Mouse (Mus musculus): ENCODE data around the gene Ikzf3.

Gene Ikzf3

DNA sequence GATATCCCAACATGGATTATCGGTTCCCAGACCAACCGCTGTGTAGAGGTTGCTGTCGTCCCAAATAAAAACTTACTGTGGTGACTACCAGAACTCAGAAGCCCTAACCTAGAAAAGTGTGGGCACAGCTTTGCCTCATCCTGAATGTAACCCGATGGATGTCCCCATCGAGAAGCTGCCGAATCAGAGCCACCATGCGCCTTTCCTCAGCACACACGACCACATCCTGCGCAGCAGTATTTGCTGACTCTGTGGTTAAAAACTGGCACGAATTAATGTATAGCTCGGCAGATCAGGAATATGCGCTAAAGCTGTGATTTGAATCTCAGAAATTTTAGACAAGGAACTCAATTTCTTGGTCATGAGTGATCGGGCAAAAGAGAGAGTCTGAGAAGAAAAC, 33.0 kb downstream of the Ikzf3 start:
- DNase-seq (ENCODE audit: low spot score in 2 of 2): no peak

DNA sequence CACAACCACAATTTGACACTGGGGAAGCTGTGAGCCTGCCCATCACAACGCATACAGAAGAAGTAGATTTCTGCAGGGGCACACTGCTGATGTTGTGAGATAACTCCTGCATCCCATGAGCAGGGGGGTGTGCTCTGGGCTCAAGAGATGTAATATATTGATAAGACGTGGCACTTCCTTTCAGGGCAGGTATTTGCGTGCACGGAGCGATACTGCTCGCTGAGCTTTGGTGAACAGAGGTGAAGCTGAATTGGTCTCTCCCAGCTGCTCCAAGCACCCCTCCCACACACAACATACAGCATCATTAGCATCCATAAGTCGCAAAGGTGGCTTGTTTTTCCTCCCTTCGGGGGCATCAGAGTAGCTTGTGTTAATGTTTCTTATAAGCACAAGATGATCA, 35.7 kb downstream of the Ikzf3 start:
- no peak for DNase-seq (ENCODE audit: low spot score in 2 of 2)

DNA sequence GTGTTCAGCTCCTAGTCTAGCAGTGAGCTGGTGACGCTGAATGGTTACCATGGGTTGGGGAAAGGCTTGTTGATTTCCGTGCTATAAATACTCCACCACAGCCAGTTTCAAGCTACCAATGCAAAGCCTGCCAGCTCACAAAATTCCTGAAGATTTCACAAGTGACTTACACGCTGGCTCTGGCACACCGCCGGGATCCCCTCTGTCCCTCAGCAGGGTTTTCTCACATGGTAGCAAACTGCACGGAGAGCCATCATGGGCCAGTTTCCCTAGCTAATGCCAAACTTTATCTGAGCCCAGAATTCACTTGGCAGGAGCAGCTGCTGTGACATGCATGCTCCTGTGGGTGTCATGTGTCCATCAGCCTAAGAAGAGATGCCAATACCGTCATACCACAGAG, 36.4 kb downstream of the Ikzf3 start:
- no peak for DNase-seq (ENCODE audit: low spot score in 2 of 2)

DNA sequence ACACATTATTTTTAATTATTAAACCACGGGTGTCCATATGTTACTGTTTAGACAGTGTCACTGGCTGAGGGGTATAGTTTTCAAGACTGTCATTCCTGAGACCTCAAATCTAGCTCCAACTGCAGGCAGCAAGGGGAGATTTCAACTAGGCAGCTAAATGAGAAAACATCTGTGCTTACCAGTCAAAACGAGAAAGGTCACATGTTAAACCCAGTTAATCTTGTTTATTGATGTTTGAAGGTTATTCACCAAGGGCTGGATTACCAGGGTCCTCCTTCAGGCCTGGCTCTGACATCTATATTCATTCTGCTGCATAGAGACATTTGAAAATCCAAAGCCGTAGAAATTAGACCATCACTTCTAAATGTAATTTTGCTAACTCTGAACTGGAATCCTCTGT, 40.9 kb downstream of the Ikzf3 start:
- DNase-seq (ENCODE audit: low spot score in 2 of 2): no peak

DNA sequence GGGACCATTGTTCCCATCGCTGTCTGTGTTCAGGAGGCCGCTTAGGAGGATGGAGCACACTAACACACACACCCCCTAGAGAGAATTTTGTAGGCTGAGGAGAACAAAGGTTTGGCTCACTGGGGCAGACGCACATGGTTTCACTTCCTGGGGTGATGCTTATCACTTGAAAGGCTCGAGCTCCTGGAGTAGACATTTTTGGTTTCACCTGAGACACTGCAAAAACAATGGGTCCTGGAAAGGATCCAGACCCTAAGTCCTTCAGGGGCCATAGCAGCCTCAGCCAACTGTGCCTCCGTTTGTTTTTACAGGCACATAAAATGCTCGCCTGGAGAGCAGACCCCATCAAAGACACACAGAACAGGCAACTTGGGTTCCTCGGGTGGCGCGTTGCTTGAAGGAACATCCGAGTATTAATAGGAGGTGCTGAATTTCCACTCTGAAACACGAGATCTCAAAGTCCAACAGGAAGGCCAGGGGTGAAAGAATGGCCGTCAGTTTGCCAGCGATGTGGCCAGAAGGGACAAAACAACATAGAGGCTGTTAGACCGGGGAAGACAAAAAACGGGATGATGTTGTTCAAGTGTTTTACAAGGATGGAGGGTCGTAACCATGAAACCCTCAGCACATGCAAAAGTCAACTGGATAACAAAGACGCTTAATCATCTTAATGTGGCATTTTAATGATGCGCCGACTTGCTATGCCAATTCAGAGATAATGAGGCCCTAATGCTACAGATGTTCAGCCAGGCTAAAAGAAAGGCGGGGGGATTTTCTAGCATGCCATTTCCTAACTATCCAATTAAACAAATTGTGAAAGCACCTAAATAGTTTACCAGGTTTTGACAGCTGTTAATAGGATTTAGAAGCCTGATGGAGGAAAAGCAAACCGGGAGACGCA, 48.2 kb downstream of the Ikzf3 start:
- DNase-seq (ENCODE audit: low spot score in 2 of 2): no peak

DNA sequence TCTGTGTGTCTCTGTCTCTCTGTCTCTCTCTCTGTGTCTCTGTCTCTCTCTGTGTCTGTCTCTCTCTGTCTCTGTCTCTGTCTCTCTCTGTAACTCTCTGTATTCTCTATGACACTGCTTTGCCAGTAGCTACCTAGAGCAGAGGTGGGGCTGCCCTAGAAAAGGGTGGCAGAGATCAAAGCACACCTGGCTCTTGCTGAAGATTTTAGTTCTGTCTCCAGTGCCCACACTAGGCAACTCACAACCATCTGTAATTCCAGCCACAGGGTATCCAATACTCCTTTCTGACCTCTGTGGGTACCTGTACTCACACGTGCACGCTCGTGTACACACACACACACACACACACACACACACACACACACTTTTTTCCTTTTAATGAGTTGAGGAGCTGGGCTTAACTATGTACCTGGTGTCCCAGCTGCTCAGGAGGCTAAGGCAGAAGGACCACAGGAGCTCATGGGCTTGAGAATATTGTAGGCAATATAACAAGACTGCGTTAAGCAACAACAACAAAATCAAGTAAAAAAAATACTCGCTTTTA, 50.6 kb downstream of the Ikzf3 start:
- DNase-seq (ENCODE audit: low spot score in 2 of 2): no peak

DNA sequence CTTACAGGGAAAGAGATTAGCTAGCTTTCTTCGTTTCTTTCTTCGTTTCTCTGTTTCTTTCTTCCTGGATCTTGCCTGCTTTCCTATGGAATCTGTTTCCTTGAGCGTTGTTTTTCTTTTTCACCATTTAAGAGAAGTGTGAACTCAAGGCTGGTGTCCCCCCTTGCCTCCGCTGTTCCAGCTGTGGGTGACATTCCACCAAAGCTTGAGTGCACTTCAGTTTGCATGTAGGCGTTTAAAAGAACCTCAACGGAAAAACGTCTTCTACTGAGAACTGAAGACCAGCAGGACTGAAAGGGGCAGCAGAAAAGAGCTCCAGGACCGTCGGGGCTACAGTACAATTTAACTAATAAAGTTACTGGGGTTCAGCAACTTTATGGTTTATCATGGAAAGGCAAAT, 52.4 kb downstream of the Ikzf3 start:
- DNase-seq (ENCODE audit: low spot score in 2 of 2): no peak

DNA sequence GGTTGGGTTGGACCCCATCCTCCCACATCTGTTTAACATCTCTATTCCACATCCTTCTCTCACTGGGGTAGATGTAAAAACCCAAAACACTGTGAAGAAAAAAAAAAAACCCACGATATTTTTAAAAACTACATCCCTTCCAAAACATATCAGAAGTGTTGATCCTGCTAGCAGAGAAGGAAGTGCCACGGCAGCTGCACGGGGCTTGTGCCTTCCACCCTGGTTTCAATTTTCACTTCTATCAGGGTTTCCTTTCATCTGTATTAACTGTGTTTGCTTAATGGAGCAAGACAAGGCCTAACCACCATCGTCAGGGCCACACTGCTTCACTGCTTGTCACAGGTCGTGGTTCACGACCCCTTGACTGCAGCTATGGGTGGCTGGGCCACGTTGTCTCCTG, 52.9 kb downstream of the Ikzf3 start:
- DNase-seq (ENCODE audit: low spot score in 2 of 2): no peak

DNA sequence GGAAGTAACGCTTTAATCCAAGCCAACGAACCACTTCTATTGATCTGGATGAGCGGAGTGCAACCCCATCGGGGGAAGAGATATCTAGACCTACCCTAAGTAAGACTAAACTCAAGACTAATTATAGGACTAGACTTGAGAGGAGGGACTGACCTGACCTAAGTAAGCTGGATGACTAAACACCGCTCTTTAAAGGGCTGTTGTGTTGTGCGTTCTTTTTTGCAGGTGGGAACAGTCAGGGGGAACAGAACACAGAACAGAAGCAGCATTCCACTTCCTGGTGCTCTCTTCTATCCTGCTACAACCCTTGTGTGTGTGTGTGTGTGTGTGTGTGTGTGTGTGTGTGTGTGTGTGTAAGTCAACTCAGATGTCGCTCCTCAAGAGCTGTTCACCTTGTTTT, 54.3 kb downstream of the Ikzf3 start:
- no peak for DNase-seq (ENCODE audit: low spot score in 2 of 2)

DNA sequence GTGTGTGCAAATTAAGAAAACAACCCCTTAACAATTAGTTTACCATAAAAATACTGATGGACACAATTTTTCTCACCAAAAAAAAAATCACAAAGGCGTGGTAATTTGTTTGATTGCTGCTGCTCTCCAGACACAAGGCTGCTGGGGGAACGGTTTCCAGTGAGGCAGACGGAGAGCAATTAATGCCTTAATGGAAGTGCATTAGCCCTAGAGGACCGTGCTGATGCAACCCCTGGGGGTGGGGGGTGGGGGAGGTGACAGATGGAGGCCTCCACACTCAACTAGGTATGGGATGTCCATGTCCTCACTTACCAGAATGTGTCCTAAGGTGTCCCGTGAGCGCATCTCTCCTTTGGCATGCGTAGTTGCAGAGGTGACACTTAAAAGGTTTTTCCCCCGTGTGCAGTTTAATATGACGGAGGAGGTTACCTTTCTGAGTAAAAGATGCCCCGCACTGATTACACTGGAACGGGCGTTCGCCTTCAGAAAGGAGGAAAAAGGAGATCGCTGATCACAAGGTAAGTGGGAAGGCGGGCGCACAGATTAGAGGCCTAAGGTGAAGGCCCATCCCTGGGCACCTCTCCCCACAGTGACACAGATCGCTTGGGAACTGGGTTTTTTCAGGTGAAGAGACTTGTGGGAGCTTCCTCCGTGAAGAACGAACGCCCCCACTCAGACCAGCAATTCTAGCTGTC, 57.1 kb downstream of the Ikzf3 start:
- no peak for DNase-seq (ENCODE audit: low spot score in 2 of 2)

DNA sequence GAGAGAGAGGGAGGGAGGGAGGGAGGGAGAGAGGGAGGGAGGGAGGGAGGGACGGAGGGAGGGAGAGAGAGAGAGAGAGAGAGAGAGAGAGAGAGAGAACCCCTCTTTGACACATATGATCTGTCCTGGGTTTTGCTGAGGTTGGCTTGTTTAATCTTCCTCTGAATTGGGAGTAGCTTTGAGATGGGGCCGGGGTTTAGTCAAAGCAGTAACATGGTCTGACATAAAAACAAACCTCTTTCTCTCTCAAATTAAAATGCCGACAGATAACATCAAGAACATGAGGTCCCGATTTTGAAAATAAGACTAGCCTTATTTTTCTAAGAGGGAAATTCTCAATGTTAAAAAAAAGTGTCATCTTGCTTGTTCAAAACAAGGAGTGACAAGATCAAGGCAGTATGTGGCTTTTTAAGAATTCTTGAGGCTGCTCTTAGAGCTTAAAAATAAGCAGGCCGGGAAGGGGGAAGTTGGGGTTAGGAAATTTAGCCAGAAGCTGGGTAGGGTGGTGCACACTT, 58.2 kb downstream of the Ikzf3 start:
- DNase-seq (ENCODE audit: low spot score in 2 of 2): no peak

DNA sequence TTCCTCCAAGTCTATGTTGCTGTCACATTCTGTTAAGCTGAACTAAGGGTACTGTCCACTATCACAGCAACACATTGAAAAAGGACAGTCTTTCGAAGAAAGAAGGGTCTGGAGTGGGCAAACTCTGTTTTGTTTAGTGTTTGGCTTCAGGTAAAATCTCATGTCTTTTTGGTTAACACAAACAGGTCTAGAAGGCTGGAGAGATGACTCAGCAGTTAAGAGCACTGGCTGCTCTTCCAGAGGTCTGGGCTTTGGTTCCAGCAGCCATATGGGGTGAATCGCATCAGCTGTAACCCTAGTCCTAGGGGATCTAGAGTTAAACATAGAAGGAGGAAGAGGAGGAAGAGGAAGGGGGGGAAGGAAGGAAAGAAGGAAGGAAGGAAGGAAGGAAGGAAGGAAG, 60.1 kb downstream of the Ikzf3 start:
- no peak for DNase-seq (ENCODE audit: low spot score in 2 of 2)

DNA sequence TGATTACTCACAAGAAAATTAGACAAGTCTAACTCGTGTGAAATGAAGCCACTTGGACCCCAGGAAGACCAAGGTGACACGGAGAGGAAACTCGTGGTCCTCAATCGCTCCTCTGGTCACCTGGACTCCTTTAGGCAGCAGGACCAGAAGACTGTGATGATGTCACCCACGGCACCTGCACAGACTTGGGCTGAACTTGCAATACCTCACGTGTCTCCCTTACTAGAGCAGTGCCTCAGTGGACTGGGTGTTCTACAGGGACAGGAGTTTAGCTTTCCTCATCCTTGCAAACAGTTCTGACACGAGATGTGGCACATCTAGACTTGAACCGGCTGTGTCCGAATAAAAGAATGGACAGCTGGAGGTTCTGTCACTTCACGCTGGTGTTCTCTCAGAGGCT, 63.8 kb downstream of the Ikzf3 start:
- DNase-seq (ENCODE audit: low spot score in 2 of 2): no peak

DNA sequence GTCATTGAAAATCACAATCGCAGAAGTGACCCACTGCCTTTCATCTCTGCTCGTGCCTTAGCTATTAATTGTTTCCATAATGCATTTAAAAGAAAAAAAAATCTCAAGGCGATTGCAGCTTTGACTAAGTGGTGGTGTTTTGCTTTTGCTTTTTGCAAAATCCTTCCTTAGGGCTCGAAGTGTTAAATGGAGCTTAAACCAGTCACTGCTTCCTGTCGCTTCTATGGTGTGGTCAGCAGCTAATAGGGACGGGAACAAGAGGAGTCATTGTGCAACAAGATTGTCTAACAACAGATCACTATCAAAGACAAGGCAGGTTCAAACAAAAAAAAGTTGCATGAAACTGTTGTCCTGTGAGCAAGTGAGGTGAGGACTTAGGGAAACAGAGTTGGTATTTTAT, 64.6 kb downstream of the Ikzf3 start:
- no peak for DNase-seq (ENCODE audit: low spot score in 2 of 2)

DNA sequence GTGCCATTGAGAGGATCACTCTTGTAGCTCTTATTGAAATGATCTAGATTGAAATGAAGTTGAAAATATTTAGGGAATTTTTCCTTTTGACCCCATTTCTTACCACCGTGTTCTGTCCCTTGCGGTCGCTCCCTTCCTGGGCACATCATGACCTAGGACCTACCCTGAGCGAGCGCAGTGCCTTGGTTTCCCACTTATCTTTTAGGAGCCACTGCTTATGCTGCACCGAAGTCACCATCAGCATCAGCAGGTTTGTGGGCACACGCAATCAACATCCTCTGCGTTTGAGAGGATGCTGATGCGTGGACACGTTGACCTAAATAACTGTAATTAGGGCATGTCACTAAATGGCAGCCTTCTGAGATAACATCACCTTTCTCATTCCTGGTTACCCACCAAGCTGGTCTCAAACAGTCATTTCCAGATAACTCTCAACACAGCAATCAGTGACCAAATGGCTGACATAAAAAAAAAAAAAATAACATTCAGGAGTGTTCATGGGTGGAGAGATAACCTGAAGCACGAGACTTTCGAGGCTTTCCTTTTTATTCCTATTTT, 65.8 kb downstream of the Ikzf3 start:
- no peak for DNase-seq (ENCODE audit: low spot score in 2 of 2)

DNA sequence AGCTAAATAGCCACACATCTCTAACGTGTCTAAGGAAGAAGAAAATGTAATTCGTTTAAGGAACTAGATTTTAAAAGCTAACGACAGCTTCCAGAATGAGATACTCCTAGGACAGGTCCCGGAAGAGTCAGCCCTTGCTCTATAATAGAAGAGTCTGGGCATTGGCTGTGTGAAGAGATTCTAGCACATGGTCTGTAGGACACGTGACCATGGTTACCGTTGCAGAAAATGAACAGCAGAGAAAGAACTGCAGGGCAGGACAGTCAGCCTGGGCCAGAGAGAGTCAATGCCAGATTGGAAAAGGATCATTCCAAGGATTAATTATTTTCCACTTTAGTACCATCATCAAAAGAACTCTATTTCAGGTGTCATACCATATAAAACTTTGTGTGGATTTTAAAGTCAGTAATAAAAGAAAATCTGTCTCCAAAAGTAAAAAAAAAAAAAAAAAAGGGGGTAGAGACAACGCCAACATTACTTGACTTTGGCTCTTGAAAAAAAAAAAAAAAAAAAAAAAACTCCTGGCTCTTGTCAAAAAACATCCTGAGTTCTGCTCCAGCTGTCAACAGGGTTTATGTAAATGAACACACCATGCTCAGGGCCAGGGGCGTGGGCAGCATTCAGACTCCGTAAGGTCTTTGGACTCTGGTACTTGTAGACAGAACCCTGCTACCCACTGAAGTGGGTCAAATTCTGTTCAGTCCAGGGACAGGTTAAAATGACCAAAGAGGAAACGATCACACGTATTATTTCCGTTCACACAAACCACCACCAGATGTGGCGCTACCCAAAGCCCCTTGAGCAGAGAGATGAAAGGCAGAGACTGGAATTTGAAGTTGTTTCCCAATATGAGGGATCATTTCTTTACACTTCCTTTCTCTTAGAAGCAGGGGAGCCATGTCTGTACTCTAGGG, 66.5 kb downstream of the Ikzf3 start:
- no peak for DNase-seq (ENCODE audit: low spot score in 2 of 2)

DNA sequence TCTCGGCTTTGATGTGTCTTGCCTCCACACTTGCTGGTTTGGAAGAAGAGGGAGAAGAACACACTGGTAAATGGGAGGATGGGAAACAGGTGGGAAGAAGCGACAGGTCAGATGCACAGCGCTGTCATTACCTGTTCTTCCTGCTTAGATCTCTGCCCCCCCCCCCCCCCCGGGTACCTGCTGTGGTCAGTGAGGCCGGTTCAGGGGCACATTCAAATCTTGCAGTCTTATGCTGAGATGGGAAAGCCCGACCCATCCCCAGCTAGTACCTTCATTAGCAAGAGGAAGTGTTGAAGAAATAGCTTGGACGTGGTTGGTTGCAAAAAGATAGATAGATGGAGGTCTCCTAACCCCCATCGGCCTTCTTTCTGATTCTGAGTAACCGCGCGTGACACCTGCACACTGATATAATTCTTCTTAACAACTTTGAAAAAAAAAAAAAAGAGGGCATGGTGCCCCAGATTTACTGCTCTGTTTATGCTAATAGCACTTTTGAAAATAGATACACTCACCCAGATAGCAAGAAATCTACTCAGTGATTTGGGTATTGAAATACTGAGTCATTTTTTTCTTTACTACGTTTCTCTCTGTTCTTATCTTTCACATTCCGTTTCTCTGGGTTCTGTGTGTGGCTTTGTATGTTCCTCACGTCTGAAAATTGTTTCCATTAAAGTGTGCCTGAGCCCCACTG, 68.7 kb downstream of the Ikzf3 start:
- DNase-seq (ENCODE audit: low spot score in 2 of 2): no peak

DNA sequence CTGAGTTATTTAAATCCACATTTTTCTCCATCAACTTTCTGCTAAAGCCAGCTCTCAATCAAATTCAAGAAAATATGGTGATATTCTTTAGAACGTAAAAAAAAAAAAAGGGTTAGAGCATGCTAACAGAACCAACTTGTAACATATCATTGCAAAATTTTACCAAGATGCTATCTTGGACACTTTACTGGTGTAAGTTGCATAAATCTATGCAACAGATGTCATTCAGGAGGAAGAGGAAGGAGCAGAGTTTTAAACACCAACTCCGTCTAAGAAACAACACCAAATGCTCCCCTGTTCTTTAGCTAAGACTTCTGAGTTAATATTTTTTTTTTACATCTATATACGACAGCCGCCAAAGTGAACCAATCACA, 69.4 kb downstream of the Ikzf3 start:
- no peak for DNase-seq (ENCODE audit: low spot score in 2 of 2)

DNA sequence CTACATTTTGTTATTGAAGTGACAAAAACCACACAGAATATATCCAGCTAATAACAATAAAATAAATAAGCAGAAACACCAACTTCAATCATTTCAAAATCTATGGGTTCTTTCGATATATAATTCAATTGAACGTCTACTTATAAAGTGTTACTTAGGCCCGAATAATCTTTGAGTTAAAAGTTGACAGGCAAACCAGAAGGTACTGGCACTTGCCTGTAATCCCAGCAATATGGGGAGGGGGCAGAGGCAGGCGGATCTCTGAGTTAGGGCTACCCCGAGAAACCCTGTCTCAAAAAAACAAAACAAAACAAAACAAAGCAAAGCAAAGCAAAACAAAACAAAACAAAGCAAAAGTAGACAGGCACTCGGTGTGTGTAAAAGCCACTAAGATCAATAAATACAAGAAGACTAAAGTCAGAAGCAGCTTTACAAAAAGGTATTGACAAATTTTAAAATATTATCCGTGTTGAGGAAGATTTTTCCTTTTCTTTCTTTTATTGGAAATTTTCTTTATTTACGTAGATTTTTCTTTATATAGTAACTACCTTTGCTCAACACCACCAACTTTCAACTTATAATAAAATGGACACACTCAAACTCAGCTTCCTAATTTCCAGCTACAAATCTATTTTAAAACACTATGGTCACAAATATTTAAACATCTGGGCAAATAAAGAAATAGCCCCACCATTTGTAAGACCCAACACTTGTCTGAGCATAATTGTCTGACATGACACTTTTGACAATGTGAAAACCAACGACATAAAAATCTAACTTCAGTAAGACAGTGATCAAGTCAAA, 70.0 kb downstream of the Ikzf3 start:
- no peak for DNase-seq (ENCODE audit: low spot score in 2 of 2)

DNA sequence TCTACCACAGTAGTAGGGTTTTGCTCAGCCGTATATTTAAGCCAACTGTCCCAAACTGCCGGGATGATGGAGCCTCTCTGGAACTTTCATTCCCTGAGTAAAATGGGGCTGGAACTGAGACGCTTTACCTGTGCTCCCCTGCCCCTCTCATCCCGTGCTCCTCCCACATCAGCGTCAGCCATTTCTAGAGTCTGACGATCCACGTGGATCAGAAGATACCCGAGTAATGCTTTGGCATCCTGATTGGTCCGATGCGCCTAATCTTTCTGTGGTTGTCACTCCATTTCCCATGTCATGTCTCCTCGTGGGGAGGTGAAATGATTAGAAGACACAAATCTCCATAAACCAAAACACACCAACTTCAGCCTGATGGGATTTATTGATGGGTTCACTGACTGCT, 70.9 kb downstream of the Ikzf3 start:
- no peak for DNase-seq (ENCODE audit: low spot score in 2 of 2)
